Mouse (Mus musculus) cortical plate, adult 2 months (tissue): Measurements from ENCODE around the gene Arl16. TPM values are rescaled to one million over a fixed set of nuclear protein-coding genes. Genes with fewer than 3 reads are reported as not detected.

Source experiments
- H3K27ac ChIP-seq: fragments of 200-500 bp; 2 replicates; pipeline ENCODE4 v1.5.1; 2012; ENCODE audit warnings: low read length, control low read depth, inconsistent platforms; ENCODE audit not compliant: insufficient read depth
- H3K4me1 ChIP-seq: fragments of 200-500 bp; 2 replicates; pipeline ENCODE4 v1.6.1; 2011; ENCODE audit warnings: low read length; ENCODE audit not compliant: control insufficient read depth, insufficient read depth
- H3K4me3 ChIP-seq: fragments of 200-500 bp; 2 replicates; pipeline ENCODE4 v1.5.1; 2011; ENCODE audit warnings: mild to moderate bottlenecking, low read length, control low read depth; ENCODE audit not compliant: insufficient read depth
- CTCF ChIP-seq: fragments of 200-500 bp; IDR thresholded peaks from 2 replicates; pipeline ENCODE4 v1.5.1; 2011; ENCODE audit warnings: mild to moderate bottlenecking, control low read depth, low read length; ENCODE audit not compliant: insufficient read depth; ENCODE audit errors: extremely low read depth
- POLR2A ChIP-seq: fragments of 200-500 bp; IDR thresholded peaks from 2 replicates; pipeline ENCODE4 v1.6.1; 2011; ENCODE audit warnings: mild to moderate bottlenecking, low read length, control low read depth; ENCODE audit not compliant: insufficient read depth; ENCODE audit errors: extremely low read depth
- polyA plus RNA-seq: library from polyadenylated mRNA; depleted of rRNA; stranded (reverse); fragments of >200 nt; gene quantifications from 2 replicates; pipeline ENCODE4 v1.2.3, GENCODE M21; 2012

Arl16 gene
- polyA plus RNA-seq, 1 experiment: 46.0 TPM

DNA sequence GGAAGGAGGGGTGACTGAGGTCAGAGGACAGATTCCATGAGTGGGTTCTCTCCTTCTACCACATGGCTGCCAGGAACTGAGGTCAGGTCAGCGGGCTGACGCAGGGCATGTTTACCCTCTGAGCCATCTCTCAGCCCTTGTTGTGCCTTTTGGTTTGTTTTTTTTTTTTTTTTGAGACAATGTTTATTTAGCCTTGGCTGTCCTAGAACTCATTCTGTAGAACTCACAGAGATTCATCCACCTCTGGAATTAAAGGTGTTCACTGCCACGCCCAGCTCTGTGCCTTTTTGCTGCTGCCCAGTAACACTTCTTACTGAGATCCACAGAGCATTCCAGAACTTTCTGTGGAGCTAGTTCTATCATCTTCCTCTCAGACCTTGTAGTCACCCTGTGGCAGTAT lies 38.3 kb upstream of the Arl16 start:
- no peaks in the 10 kb centered on the region for H3K4me1 ChIP-seq
- TF ChIP-seq POLR2A (no peak), CTCF (no peak)
- H3K27ac ChIP-seq: no peak overlapping the region
- H3K4me3 ChIP-seq: no peak overlapping the region

DNA sequence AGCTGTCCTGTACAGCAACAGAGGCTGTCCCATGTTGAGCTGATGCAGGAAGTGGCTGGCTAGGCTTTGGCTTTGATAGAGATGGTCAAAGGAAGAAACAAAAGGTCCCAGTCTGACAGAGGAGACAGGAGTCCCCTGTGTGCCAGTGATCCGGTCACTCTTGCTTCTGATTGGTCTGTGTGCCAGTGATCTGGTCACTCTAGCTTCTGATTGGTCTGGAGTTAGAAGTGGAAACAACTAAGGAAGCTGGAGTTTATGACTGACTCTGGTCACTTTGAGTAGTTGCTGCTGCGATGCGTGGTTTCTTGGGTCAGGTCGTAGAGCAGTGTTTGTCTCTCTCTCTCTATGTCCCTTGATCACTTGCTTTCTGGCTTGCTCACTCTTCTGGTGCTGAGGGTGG lies 34.3 kb upstream of the Arl16 start:
- TF ChIP-seq CTCF (no peak), POLR2A (no peak)
- Histone ChIP-seq H3K4me1 (no peaks in the 10 kb centered on the region), H3K27ac (no peak overlapping the region), H3K4me3 (no peak overlapping the region)

DNA sequence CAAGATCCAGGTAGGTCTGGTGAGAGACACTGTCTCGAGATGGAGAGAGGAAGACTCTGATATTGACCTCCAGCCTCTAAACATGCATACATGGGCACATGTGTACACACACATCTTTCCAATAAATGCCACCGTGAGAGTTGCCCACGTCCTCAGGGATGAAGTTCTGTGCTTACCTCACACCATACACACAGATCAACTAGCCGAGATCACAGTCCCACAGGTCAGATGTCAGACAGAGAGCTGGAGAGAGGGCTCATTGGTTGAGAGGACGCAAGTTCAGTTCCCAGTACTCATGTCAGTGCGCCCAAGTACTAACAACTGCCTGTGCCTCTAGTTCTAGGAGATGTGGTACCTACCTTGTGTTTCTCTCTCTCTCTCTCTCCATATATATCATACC lies 33.6 kb upstream of the Arl16 start:
- H3K27ac ChIP-seq: no peak overlapping the region
- TF ChIP-seq CTCF (no peak), POLR2A (no peak)
- H3K4me3 ChIP-seq: no peak overlapping the region
- no peaks in the 10 kb centered on the region for H3K4me1 ChIP-seq

DNA sequence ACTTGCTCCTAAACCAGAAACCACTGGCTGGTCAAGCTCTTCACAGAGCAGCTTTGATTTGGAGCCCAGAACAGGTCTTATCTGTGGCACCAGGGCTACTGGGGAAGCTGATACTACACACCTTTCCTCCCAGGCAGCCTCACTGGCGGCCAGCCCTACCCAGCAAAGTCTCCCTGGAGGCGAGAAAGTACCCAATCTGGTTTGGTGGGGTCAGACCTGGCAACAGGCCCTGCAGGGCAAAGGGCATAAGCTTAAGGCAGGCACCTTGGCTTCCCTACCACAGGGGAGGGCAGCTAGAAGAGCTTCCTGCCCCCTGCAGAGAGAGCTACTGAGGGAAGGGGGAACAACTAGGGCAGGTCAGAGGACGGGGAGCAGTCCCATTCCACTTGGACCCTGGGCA lies 33.0 kb upstream of the Arl16 start:
- no peaks in the 10 kb centered on the region for H3K4me1 ChIP-seq
- TF ChIP-seq CTCF (no peak), POLR2A (no peak)
- H3K4me3 ChIP-seq: no peak overlapping the region
- H3K27ac ChIP-seq: no peak overlapping the region

DNA sequence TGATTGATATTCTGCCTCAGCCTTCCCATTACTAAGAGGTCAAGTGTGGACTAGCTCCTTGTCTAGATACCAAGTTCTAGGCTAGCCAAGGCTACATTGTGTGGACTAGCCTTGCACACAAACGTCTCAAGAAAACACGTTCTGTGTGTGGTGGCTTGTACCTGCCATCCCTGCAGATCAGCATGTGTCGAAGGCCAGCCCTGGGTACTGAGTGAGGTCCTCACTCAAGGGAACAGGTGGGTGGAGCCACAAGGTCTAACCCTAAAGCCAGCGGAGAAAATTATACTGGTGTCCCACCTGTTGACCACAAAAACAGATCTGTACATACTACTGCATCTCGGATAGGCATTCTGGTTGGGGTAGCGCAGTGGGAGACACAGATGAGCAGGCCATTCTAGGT lies 32.5 kb upstream of the Arl16 start:
- TF ChIP-seq CTCF (no peak), POLR2A (no peak)
- H3K4me1 ChIP-seq: no peaks in the 10 kb centered on the region
- H3K4me3 ChIP-seq: no peak overlapping the region
- H3K27ac ChIP-seq: no peak overlapping the region

DNA sequence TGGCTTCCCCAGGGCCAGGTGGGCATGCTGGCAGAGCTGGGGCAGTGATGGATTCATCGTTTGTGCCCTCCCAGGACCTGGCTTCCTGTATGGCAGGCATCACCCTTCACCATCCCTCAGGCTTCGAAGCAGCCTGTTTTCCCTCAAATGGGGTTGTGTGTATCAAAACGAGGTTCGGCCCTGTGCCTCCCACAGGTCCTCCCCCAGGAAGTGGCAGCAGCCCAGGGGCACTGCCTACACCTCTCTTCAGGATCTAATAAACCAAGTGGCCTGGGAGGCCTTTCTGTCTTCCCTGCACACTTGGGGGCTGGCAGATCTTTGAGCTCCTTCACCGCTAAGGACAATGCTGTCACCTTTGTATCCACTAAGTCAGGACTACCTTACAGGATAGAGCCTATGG lies 31.5 kb upstream of the Arl16 start:
- Histone ChIP-seq H3K27ac (no peak overlapping the region), H3K4me1 (no peaks in the 10 kb centered on the region), H3K4me3 (no peak overlapping the region)
- TF ChIP-seq CTCF: no peak
- TF ChIP-seq POLR2A: no peak

DNA sequence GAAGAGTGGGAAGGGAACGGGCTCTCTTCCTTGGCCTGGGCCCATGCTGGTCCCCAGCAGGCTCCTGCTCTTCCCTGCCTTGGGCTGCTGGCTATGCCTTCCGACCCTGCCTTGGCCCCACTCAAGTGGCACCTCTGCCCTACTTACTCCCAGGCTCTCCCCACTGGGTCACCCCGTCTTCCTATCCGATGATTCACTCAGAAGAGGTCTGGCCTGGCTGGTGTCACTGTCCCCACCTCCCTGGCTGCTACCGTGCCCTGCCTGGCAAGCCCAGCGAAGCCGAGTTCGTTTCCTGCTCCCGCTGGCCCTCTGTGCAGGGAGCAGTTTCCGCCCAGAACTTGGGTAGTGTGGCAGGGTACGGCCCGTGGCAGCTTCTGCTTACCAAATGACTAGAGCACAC lies 30.8 kb upstream of the Arl16 start:
- no peak overlapping the region for H3K4me3 ChIP-seq
- no peak for TF ChIP-seq POLR2A
- no peak for TF ChIP-seq CTCF
- no peaks in the 10 kb centered on the region for H3K4me1 ChIP-seq
- no peak overlapping the region for H3K27ac ChIP-seq

DNA sequence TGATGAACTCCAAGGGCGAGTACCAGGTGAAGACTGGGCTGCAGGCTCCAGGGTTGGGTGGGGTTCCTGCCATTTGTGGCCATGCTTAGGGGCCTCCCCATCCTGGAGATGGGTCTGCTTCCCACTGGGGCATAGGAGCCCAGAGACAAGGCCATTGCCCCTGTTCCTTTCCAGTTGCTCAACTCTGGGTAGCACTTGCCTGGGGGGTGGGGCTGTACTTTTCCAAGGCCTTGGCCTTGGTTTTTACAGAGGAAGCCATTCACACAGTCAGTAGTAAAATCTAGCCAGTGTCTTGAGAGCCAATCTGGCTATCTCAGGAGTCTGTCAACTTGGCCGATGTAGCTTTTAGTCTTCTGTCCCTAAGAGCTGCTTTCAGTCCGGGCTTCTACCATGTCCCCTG lies 30.0 kb upstream of the Arl16 start:
- H3K4me1 ChIP-seq: peaks cover 1% of the 10 kb centered on the region
- H3K27ac ChIP-seq: no peak overlapping the region

DNA sequence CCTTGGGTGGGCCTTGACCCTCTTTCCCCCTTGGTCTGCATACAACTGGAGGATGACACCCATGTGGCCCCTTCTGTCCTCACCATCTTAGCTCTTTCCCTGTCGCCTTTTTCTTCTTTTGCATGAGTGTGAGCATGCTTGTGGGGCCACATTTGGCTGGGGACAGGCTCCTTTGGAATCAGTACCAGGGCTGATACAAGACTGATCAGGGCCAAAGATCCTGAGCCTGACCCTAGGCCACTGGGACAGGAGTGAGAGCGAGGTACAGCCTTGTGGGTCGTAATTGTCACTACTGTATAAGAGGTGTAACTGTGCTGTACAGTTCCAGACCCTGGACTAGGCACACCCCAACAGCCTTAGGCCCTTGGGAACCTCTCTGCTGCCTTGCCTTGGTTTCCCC lies 26.5 kb upstream of the Arl16 start:
- no peak for TF ChIP-seq CTCF
- TF ChIP-seq POLR2A: no peak
- no peak overlapping the region for H3K4me3 ChIP-seq
- H3K27ac ChIP-seq: no peak overlapping the region
- H3K4me1 ChIP-seq: peaks cover 3% of the 10 kb centered on the region

More for the DNA sequence above, 30.0 kb upstream of the Arl16 start:
- TF ChIP-seq CTCF (no peak), POLR2A (no peak)
- H3K4me3 ChIP-seq: no peak overlapping the region

DNA sequence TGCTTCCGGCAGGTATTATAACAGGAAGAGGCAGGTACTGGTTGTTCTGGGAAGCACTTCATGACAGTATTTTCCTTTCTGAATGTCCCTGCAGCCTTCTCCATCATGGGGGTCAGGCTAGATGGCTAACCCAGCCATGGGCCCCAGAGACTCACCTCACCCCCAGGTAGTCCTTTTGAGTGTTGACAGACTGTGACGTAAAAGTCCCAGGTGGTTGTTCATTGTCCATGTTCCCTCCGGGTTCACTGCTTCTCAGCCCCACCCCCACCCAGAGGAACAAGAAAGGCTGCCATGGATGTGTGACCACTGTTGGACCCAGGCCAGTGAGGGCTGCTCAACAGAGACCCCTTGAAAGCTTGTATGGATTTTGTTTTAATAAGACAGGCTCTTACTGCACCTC lies 25.9 kb upstream of the Arl16 start:
- no peak for TF ChIP-seq POLR2A
- no peak for TF ChIP-seq CTCF
- peaks cover 3% of the 10 kb centered on the region for H3K4me1 ChIP-seq
- no peak overlapping the region for H3K4me3 ChIP-seq
- no peak overlapping the region for H3K27ac ChIP-seq

DNA sequence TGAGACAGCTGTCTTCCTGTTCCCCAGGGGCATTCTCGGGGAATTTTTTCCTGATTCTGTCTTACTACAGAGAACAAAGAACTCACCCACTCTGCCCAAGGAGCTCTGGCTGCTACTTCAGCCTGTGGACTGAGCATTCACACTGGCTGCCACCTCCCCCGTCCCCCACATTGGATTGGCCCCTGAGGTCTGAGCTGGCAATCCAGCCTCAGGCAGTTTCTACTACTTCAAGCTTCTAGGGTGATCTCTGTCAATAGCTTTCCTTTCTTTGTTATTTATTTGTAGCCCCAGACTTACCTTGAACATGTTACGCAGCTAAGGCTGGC lies 25.4 kb upstream of the Arl16 start:
- peak overlapping the region; percentile 48; the same call in 1 of the 2 replicates for H3K4me3 ChIP-seq
- H3K4me1 ChIP-seq: peaks cover 3% of the 10 kb centered on the region
- TF ChIP-seq CTCF: no peak
- TF ChIP-seq POLR2A: no peak
- no peak overlapping the region for H3K27ac ChIP-seq
